Mouse (Mus musculus): ENCODE measurements at regions not wholly inside any gene's neighbourhood (a gene's known extent, or its start where the extent isn't known, plus 50 kb on each side); places are given as distances from the start of the nearest gene placed in this dataset.

GRCm38 (mm10) chr15:61440284-61440683 lies 517.5 kb upstream of the A1bg start:
- TF ChIP-seq GATA1 (IDR thresholded peaks at IDR 0.05; ENCODE audit: borderline replicate concordance, low read length) (no peak), FLI1 (IDR thresholded peaks at IDR 0.05; ENCODE audit: low read length) (no peak)

Measured in megakaryocyte, embryonic 14.5 days (primary cell).